Mouse (Mus musculus) intestine, embryonic 14.5 days (tissue): ENCODE measurements around the gene Gtf2f2. TPM values are rescaled to one million over a fixed set of nuclear protein-coding genes. Genes with fewer than 3 reads are reported as not detected.
"Not testable (repeated sequence)": the region's sequence is repeated elsewhere in the genome, so short reads cannot be mapped to it uniquely, and the experiment has no call there.

Source experiments
- ATAC-seq: fragments of 200-750 bp; cut with Nextera tagmentation; replicated peaks from 2 replicates; pipeline ENCODE4 v1.8.0; 2017; ENCODE audit warnings: low read depth, moderate number of reproducible peaks, moderate TSS enrichment, moderate library complexity; ENCODE audit not compliant: low FRiP score, low TSS enrichment
- DNase-seq: peaks from one replicate; pipeline ENCODE4 v3.0.0-alpha.2; 2018; ENCODE audit warnings: low spot score
- H3K27ac ChIP-seq: fragments of 300-500 bp; sonication (generic); 2 replicates; pipeline ENCODE4 v1.5.1; 2014; ENCODE audit warnings: low read depth, mild to moderate bottlenecking, control low read depth
- H3K27me3 ChIP-seq: fragments of 300-500 bp; sonication (generic); replicated peaks from 2 replicates; pipeline ENCODE4 v1.6.1; 2014; ENCODE audit warnings: low read length, control low read depth; ENCODE audit not compliant: control insufficient read depth, insufficient read depth
- H3K36me3 ChIP-seq: fragments of 300-500 bp; sonication (generic); 2 replicates; pipeline ENCODE4 v1.6.1; 2014; ENCODE audit warnings: low read length, control low read depth; ENCODE audit not compliant: control insufficient read depth, insufficient read depth
- H3K4me1 ChIP-seq: fragments of 300-500 bp; sonication (generic); replicated peaks from 2 replicates; pipeline ENCODE4 v1.6.1; 2014; ENCODE audit warnings: low read length, control low read depth, mixed read lengths; ENCODE audit not compliant: control insufficient read depth, insufficient read depth
- H3K4me2 ChIP-seq: fragments of 300-500 bp; sonication (generic); 2 replicates; pipeline ENCODE4 v1.6.1; 2014; ENCODE audit warnings: low read length
- H3K4me3 ChIP-seq: fragments of 300-500 bp; sonication (generic); 2 replicates; pipeline ENCODE4 v1.5.1; 2014; ENCODE audit warnings: low read depth, low read length, control low read depth, mixed read lengths
- H3K9ac ChIP-seq: fragments of 300-500 bp; sonication (generic); 2 replicates; pipeline ENCODE4 v1.6.1; 2014; ENCODE audit warnings: mild to moderate bottlenecking, low read length
- H3K9me3 ChIP-seq: fragments of 300-500 bp; sonication (generic); 2 replicates; pipeline ENCODE4 v1.6.1; 2016; ENCODE audit warnings: low read length, control low read depth; ENCODE audit not compliant: control insufficient read depth
- WGBS: fragments of 180-500 bp; shearing (Covaris S2); extraction: QIAGEN DNeasy Blood & Tissue Kit; methylation state at CpG from one replicate; pipeline ENCODE4 v1.1.7; 2014; 5-methylcytosine and 5-hydroxymethylcytosine counted together
- polyA plus RNA-seq: library from polyadenylated mRNA; unstranded; fragments of >200 nt; fragmentation: Nextera tagmentation; extraction: Ambion mirVana; gene quantifications from 2 replicates; pipeline ENCODE4 v1.2.1, GENCODE M21; 2014

Gene Gtf2f2
- polyA plus RNA-seq, 1 experiment from 2014 or later = 40.2 TPM

- Histone ChIP-seq H3K4me1 (peaks cover 3% of the 10 kb centered on the region; the same call in 1 of the 2 replicates), H3K27me3 (no peaks in the 10 kb centered on the region), H3K4me2 (no peak overlapping the region), H3K27ac (no peak overlapping the region), H3K9ac (no peak overlapping the region), H3K36me3 (no peaks in the 10 kb centered on the region), H3K4me3 (no peak overlapping the region), H3K9me3 (no peaks in the 10 kb centered on the region)
- DNase-seq (no peak), ATAC-seq (no peak)
- 83% methylated on average over 4 of the region's 4 CpGs for WGBS
Observed at GRCm38 (mm10) chr14:75871750-75872149, 138.9 kb downstream of the Gtf2f2 start.

GRCm38 (mm10) chr14:75871111-75871510, 139.6 kb downstream of the Gtf2f2 start:
- no peak overlapping the region for H3K9ac ChIP-seq
- no peak overlapping the region for H3K4me2 ChIP-seq
- no peaks in the 10 kb centered on the region for H3K27me3 ChIP-seq
- H3K36me3 ChIP-seq = no peaks in the 10 kb centered on the region
- DNase-seq = no peak
- peaks cover 3% of the 10 kb centered on the region; the same call in 1 of the 2 replicates for H3K4me1 ChIP-seq
- no peak for ATAC-seq
- no peak overlapping the region for H3K27ac ChIP-seq
- H3K4me3 ChIP-seq = no peak overlapping the region
- 28% methylated on average over 4 of the region's 5 CpGs for WGBS
- no peaks in the 10 kb centered on the region for H3K9me3 ChIP-seq

GRCm38 (mm10) chr14:75870631-75871030, 140.0 kb downstream of the Gtf2f2 start:
- DNase-seq (no peak), ATAC-seq (no peak)
- Histone ChIP-seq H3K9ac (no peak overlapping the region), H3K36me3 (no peaks in the 10 kb centered on the region), H3K9me3 (no peaks in the 10 kb centered on the region), H3K4me2 (peak overlapping the region; percentile 36), H3K27me3 (no peaks in the 10 kb centered on the region), H3K27ac (no peak overlapping the region), H3K4me1 (peaks cover 3% of the 10 kb centered on the region; the same call in 1 of the 2 replicates), H3K4me3 (no peak overlapping the region)
- WGBS = 20% methylated on average over 9 of the region's 10 CpGs

- ATAC-seq = no peak
- Histone ChIP-seq H3K9me3 (no peaks in the 10 kb centered on the region), H3K9ac (no peak overlapping the region), H3K4me2 (no peak overlapping the region), H3K27me3 (no peaks in the 10 kb centered on the region), H3K4me1 (peaks cover 2% of the 10 kb centered on the region; the same call in 1 of the 2 replicates), H3K36me3 (no peaks in the 10 kb centered on the region), H3K4me3 (no peak overlapping the region), H3K27ac (no peak overlapping the region)
- 74% methylated on average over 14 of the region's 14 CpGs for WGBS
- DNase-seq = no peak
Observed at GRCm38 (mm10) chr14:75869769-75870363, 140.8 kb downstream of the Gtf2f2 start.

GRCm38 (mm10) chr14:75868028-75868427, 142.6 kb downstream of the Gtf2f2 start:
- H3K9me3 ChIP-seq, ATAC-seq, H3K4me3 ChIP-seq, DNase-seq, H3K36me3 ChIP-seq, H3K27ac ChIP-seq, H3K27me3 ChIP-seq, H3K4me2 ChIP-seq, H3K9ac ChIP-seq: not testable (repeated sequence)
- 84% methylated on average over 3 of the region's 3 CpGs for WGBS
- H3K4me1 ChIP-seq = peaks cover 11% of the 10 kb centered on the region; the same call in 1 of the 2 replicates

- Histone ChIP-seq H3K4me2 (no peak overlapping the region), H3K9me3 (peaks cover 4% of the 10 kb centered on the region; the same call in 1 of the 2 replicates), H3K4me1 (peaks cover 14% of the 10 kb centered on the region; the same call in 1 of the 2 replicates), H3K36me3 (no peaks in the 10 kb centered on the region), H3K9ac (no peak overlapping the region), H3K27me3 (no peaks in the 10 kb centered on the region), H3K4me3 (no peak overlapping the region), H3K27ac (no peak overlapping the region)
- ATAC-seq (no peak), DNase-seq (no peak)
- WGBS = 74% methylated on average over 9 of the region's 9 CpGs
Observed at GRCm38 (mm10) chr14:75866706-75867333, 143.8 kb downstream of the Gtf2f2 start.

- peak; percentile 78 for DNase-seq
- no peak overlapping the region for H3K4me3 ChIP-seq
- peak overlapping the region; percentile 70 for H3K27ac ChIP-seq
- peaks cover 4% of the 10 kb centered on the region; the same call in 1 of the 2 replicates for H3K9me3 ChIP-seq
- peaks cover 14% of the 10 kb centered on the region; the same call in 1 of the 2 replicates for H3K4me1 ChIP-seq
- peak; percentile 92 for ATAC-seq
- no peak overlapping the region for H3K4me2 ChIP-seq
- 6% methylated on average over 7 of the region's 7 CpGs for WGBS
- H3K9ac ChIP-seq = no peak overlapping the region
- no peaks in the 10 kb centered on the region for H3K27me3 ChIP-seq
- no peaks in the 10 kb centered on the region for H3K36me3 ChIP-seq
Observed at GRCm38 (mm10) chr14:75863549-75864409, 146.9 kb downstream of the Gtf2f2 start.

GRCm38 (mm10) chr14:75862701-75863100, 148.0 kb downstream of the Gtf2f2 start:
- no peaks in the 10 kb centered on the region for H3K36me3 ChIP-seq
- DNase-seq (no peak), ATAC-seq (no peak)
- peak overlapping the region; percentile 70 for H3K27ac ChIP-seq
- H3K9me3 ChIP-seq = peaks cover 4% of the 10 kb centered on the region; the same call in 1 of the 2 replicates
- no peak overlapping the region for H3K9ac ChIP-seq
- H3K4me3 ChIP-seq = no peak overlapping the region
- no peak overlapping the region for H3K4me2 ChIP-seq
- 86% methylated on average over 6 of the region's 6 CpGs for WGBS
- H3K4me1 ChIP-seq = peaks cover 14% of the 10 kb centered on the region; the same call in 1 of the 2 replicates
- H3K27me3 ChIP-seq = no peaks in the 10 kb centered on the region
